Mouse (Mus musculus) B cell, adult 2 months (primary cell): ENCODE results near the gene Fntb.

Source experiments
- DNase-seq, 2 experiments: peaks; one replicate each; pipeline ENCODE4 v3.0.0; 2022

Fntb gene

DNA sequence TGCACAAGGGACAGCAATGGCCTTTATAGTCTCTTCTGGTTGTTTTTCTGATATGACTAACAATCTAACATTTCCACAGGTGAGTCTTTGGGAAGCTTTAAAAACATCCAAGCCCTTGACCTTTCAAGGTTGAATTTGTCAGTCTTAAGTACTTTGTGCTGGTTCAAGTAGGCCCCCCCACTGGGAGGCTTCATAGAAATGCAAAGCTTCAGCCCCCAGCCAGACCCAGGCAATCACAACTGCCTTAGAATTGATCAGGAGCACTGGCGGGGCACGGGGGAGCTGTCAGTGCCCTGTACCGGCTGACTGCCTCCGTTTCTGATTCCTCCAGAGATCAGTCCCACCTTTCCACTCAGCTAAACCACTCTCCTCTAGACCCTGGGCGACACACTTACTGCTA, 199.7 kb downstream of the Fntb start:
- DNase-seq, result no peak

DNA sequence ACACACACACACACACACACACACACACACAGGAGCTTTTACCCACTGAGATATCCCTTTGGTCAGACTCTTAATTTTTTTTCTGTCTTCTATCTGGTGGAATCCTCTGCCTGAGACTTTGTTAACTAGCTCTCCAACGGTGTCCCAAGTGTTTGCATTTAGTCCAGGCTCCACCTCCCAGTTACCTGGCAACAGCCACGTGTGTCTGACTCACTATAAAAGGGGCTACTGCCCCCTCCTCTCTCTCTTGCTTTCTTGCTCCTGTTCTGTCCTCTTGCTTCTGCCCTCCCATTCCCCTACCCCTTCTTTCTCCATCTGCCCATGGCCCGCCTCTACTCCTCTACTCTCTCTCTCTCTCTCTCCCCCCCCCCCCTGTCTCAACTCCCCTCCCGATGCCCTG, 200.5 kb downstream of the Fntb start:
- DNase-seq, result no peak
